10 mouse cellular contexts compared by ENCODE assay signal in the genomic region with DNA sequence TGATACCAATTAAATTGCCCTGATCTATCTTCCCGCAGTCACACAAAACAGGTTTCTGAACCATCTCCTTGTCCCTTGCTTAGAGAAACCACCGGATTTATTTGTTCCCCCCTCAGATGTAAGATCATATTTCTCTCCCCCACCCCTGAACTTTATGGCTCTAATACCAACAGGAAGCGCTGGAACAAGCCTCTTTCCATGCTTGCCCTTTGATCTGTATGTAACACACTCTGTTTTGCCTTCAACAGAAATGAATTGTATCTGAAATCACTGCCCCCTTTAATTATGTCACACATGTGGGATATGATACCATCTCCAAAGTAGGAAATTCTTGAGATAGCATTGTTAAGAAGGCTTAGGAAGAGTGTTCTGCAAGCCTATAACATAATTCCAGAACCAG.
"Had no signal": no experiment of that assay in that cellular context is flagged by ENCODE, and none has a peak within 500 bp of the region (broad histone marks: within the 10 kb centered on the region; RNA-seq: fewer than 3 reads in every experiment).

No protein-coding gene starts in this region.

- H3K36me3 ChIP-seq: kidney, embryonic 15.5 days; midbrain, embryonic 13.5 days; stomach, embryonic 15.5 days had no signal

- DNase-seq: kidney, adult 2 months; kidney, postnatal 25 days; lung, adult 18-20 months; retina, postnatal 1 day; thymus, postnatal 4 days had no signal

- ATAC-seq: midbrain, embryonic 13.5 days had no signal

- H3K4me1 ChIP-seq: midbrain, embryonic 13.5 days; stomach, embryonic 15.5 days had no signal

- H3K9ac ChIP-seq: kidney, embryonic 15.5 days; liver, embryonic 14.5 days; midbrain, embryonic 13.5 days; stomach, embryonic 15.5 days had no signal

- H3K4me2 ChIP-seq: kidney, embryonic 15.5 days; midbrain, embryonic 13.5 days; stomach, embryonic 15.5 days had no signal

- H3K9me3 ChIP-seq: midbrain, embryonic 13.5 days; stomach, embryonic 15.5 days had no signal

- H3K27me3 ChIP-seq: kidney, embryonic 15.5 days; midbrain, embryonic 13.5 days; stomach, embryonic 15.5 days had no signal

- H3K27ac ChIP-seq: kidney, embryonic 15.5 days; left cerebral cortex, adult 2 months; liver, embryonic 14.5 days; midbrain, embryonic 13.5 days; stomach, embryonic 15.5 days had no signal

- H3K4me3 ChIP-seq: kidney, embryonic 15.5 days; left cerebral cortex, adult 2 months; midbrain, embryonic 13.5 days; stomach, embryonic 15.5 days had no signal
